Mouse (Mus musculus) heart, embryonic 10.5 days (tissue): Measurements from ENCODE around the gene Polr3k. TPM values are rescaled to one million over a fixed set of nuclear protein-coding genes. Genes with fewer than 3 reads are reported as not detected.

Experiments used
- DNase-seq: peaks from one replicate; pipeline ENCODE4 v3.0.0-alpha.2; 2017; ENCODE audit warnings: low spot score
- H3K27ac ChIP-seq: fragments of 300-500 bp; sonication (generic); 2 replicates; pipeline ENCODE4 v1.5.1; 2016; ENCODE audit warnings: mild to moderate bottlenecking
- H3K27me3 ChIP-seq: fragments of 300-500 bp; sonication (generic); 2 replicates; pipeline ENCODE4 v1.6.1; 2016; ENCODE audit warnings: mild to moderate bottlenecking; ENCODE audit not compliant: poor library complexity, insufficient read depth, severe bottlenecking
- H3K36me3 ChIP-seq: fragments of 300-500 bp; sonication (generic); 2 replicates; pipeline ENCODE4 v1.6.1; 2016; ENCODE audit warnings: mild to moderate bottlenecking, moderate library complexity
- H3K4me1 ChIP-seq: fragments of 300-500 bp; sonication (generic); 2 replicates; pipeline ENCODE4 v1.6.1; 2016; ENCODE audit warnings: mild to moderate bottlenecking
- H3K4me3 ChIP-seq: fragments of 300-500 bp; sonication (generic); 2 replicates; pipeline ENCODE4 v1.5.1; 2016; ENCODE audit warnings: mild to moderate bottlenecking, moderate library complexity
- H3K9me3 ChIP-seq: fragments of 300-500 bp; sonication (generic); 2 replicates; pipeline ENCODE4 v1.6.1; 2016; ENCODE audit warnings: mild to moderate bottlenecking, moderate library complexity
- WGBS: fragments of 180-500 bp; shearing (Covaris S2); methylation state at CpG from one replicate; pipeline ENCODE4 v1.1.7; 2016; 5-methylcytosine and 5-hydroxymethylcytosine counted together
- polyA plus RNA-seq: library from polyadenylated mRNA; unstranded; fragments of >200 nt; fragmentation: Nextera tagmentation; extraction: Ambion mirVana; gene quantifications from 2 replicates; pipeline ENCODE4 v1.2.1, GENCODE M21; 2016

Gene Polr3k
- polyA plus RNA-seq, 1 experiment from 2014 or later = 74.1 TPM

GRCm38 (mm10) chr2:181918501-181918900, 54.4 kb downstream of the Polr3k start:
- WGBS = 47% methylated on average over 3 of the region's 3 CpGs
- Histone ChIP-seq H3K27ac (no peak overlapping the region), H3K27me3 (no peaks in the 10 kb centered on the region), H3K4me1 (no peaks in the 10 kb centered on the region), H3K36me3 (no peaks in the 10 kb centered on the region), H3K9me3 (no peaks in the 10 kb centered on the region), H3K4me3 (no peak overlapping the region)
- DNase-seq = peak; percentile 94

Other genes with a start within 250 kb of the Polr3k start
- gene Gm29797, start 207.3 kb upstream of the Polr3k start, polyA plus RNA-seq = 0.24 TPM in 1 of 2 replicates, not detected in the other
- gene Sox18, start 192.7 kb upstream of the Polr3k start, polyA plus RNA-seq = 22.1 and 25.0 TPM in 2 replicates
- 12.2 and 15.3 TPM in 2 replicates for gene Tcea2, start 184.0 kb upstream of the Polr3k start, polyA plus RNA-seq
- 56.4 and 67.7 TPM in 2 replicates for gene Rgs19, start 170.4 kb upstream of the Polr3k start, polyA plus RNA-seq
- gene Lkaaear1, start 165.9 kb upstream of the Polr3k start, polyA plus RNA-seq = not detected in 2 replicates
- 6.1 and 6.6 TPM in 2 replicates for gene Oprl1, start 149.3 kb upstream of the Polr3k start, polyA plus RNA-seq
- gene Myt1, start 101.0 kb upstream of the Polr3k start, polyA plus RNA-seq = 0.05 and 0.14 TPM in 2 replicates
- 22.7 and 22.9 TPM in 2 replicates for gene Pcmtd2, start 26.5 kb upstream of the Polr3k start, polyA plus RNA-seq
- gene Gm14496, start 126.8 kb downstream of the Polr3k start, polyA plus RNA-seq = not detected in 2 replicates